Mouse (Mus musculus) heart, adult 2 months (tissue): Measurements from ENCODE around the gene Itsn2. TPM values are rescaled to one million over a fixed set of nuclear protein-coding genes. Genes with fewer than 3 reads are reported as not detected.

Experiments
- DNase-seq, 2 experiments: peaks; one replicate each; pipeline ENCODE4 v3.0.0; 2021
- H3K27ac ChIP-seq: fragments of 200-600 bp; 2 replicates; pipeline ENCODE4 v1.8.1; 2022
- H3K27me3 ChIP-seq: fragments of 200-500 bp; 2 replicates; pipeline ENCODE4 v1.6.1; 2012; ENCODE audit warnings: mild to moderate bottlenecking, low read length, inconsistent platforms, mixed read lengths; ENCODE audit not compliant: control insufficient read depth, insufficient read depth
- H3K36me3 ChIP-seq: fragments of 200-500 bp; 2 replicates; pipeline ENCODE4 v1.6.1; 2012; ENCODE audit warnings: low read length, inconsistent platforms; ENCODE audit not compliant: control insufficient read depth, insufficient read depth
- H3K4me1 ChIP-seq: fragments of 200-500 bp; 2 replicates; pipeline ENCODE4 v1.6.1; 2011; ENCODE audit warnings: low read length; ENCODE audit not compliant: control insufficient read depth, insufficient read depth
- H3K4me3 ChIP-seq: fragments of 200-600 bp; 2 replicates; pipeline ENCODE4 v1.8.1; 2022
- H3K79me2 ChIP-seq: fragments of 200-500 bp; replicated peaks from 2 replicates; pipeline ENCODE4 v1.6.1; 2012; ENCODE audit warnings: mild to moderate bottlenecking, inconsistent platforms, low read length, moderate library complexity, mixed read lengths; ENCODE audit not compliant: control insufficient read depth, insufficient read depth
- H3K9ac ChIP-seq: fragments of 200-500 bp; 2 replicates; pipeline ENCODE4 v1.6.1; 2012; ENCODE audit warnings: low read depth, mild to moderate bottlenecking, control low read depth, inconsistent platforms, low read length, mixed read lengths
- CTCF ChIP-seq: fragments of 200-600 bp; IDR thresholded peaks from 2 replicates; pipeline ENCODE4 v1.8.1; 2022; ENCODE audit warnings: antibody characterized with exemption, mild to moderate bottlenecking, moderate library complexity
- EP300 ChIP-seq: fragments of 200-500 bp; IDR thresholded peaks from 2 replicates; pipeline ENCODE4 v1.6.1; 2011; ENCODE audit warnings: low read depth, low read length, control low read depth; ENCODE audit not compliant: insufficient read depth
- POLR2A ChIP-seq: fragments of 200-500 bp; IDR thresholded peaks from 2 replicates; pipeline ENCODE4 v1.6.1; 2011; ENCODE audit warnings: mild to moderate bottlenecking, low read depth, low read length, control low read depth; ENCODE audit not compliant: insufficient read depth
- WGBS: fragments of 180-500 bp; shearing (Covaris S2); methylation state at CpG from one replicate; pipeline ENCODE4 v1.1.7; 2018; 5-methylcytosine and 5-hydroxymethylcytosine counted together
- intact Hi-C: fragments of 180-260 bp; cut with DNase I; formaldehyde crosslinking; loops from one replicate; pipeline ENCODE4 v1.15.1; 2025
- polyA plus RNA-seq: library from polyadenylated mRNA; depleted of rRNA; stranded (reverse); fragments of >200 nt; gene quantifications from 2 replicates; pipeline ENCODE4 v1.2.3, GENCODE M21; 2012
- total RNA-seq, 2 experiments: library from RNA; stranded (reverse); gene quantifications; 2 replicates each; pipeline ENCODE4 v1.2.3; 2021

Gene Itsn2
- total and polyA plus RNA-seq, 3 experiments = 20.5 to 41.9 (median 40.8) TPM

- Histone ChIP-seq H3K9ac (no peak overlapping the region), H3K4me1 (peaks cover 12% of the 10 kb centered on the region), H3K4me3 (peak overlapping the region; percentile 96; the same call in 1 of the 2 replicates), H3K27me3 (no peaks in the 10 kb centered on the region), H3K27ac (peak overlapping the region; percentile 7), H3K36me3 (peaks cover 13% of the 10 kb centered on the region), H3K79me2 (peaks cover 3% of the 10 kb centered on the region; the same call in 1 of the 2 replicates)
- TF ChIP-seq CTCF = peak; percentile 31
- TF ChIP-seq POLR2A = no peak
- TF ChIP-seq EP300 = no peak
- 40% methylated on average over 6 of the region's 6 CpGs for WGBS
- intact Hi-C loops = loop anchor here (5.0 kb wide), 1 partner anchor 115 kb away; the partner anchor contains the start of gene Ncoa1
- no peak for DNase-seq
Observed at GRCm38 (mm10) chr12:4592025-4592424, 413 bp upstream of the Itsn2 start.

- Histone ChIP-seq H3K27me3 (no peaks in the 10 kb centered on the region), H3K4me1 (peaks cover 12% of the 10 kb centered on the region), H3K36me3 (peaks cover 13% of the 10 kb centered on the region), H3K4me3 (peak overlapping the region; percentile 96), H3K9ac (peak overlapping the region; percentile 93), H3K27ac (peak overlapping the region; percentile 95), H3K79me2 (peaks cover 3% of the 10 kb centered on the region; the same call in 1 of the 2 replicates)
- TF ChIP-seq EP300 = no peak
- TF ChIP-seq CTCF = no peak
- TF ChIP-seq POLR2A = no peak
- peak in 1 of 2 experiments; percentile 81 for DNase-seq
- under 1% methylated on average over 78 of the region's 80 CpGs for WGBS
- intact Hi-C loops = loop anchor here (5.0 kb wide), 1 partner anchor 116 kb away; the partner anchor contains the start of gene Ncoa1
Observed at GRCm38 (mm10) chr12:4593166-4593929, 910 bp downstream of the Itsn2 start.

GRCm38 (mm10) chr12:4593930-4594391 lies 1.5 kb downstream of the Itsn2 start:
- Histone ChIP-seq H3K4me3 (peak overlapping the region; percentile 96), H3K27ac (peak overlapping the region; percentile 95; the same call in 1 of the 2 replicates), H3K4me1 (peaks cover 15% of the 10 kb centered on the region), H3K27me3 (no peaks in the 10 kb centered on the region), H3K9ac (peak overlapping the region; percentile 93), H3K36me3 (peaks cover 13% of the 10 kb centered on the region), H3K79me2 (peaks cover 3% of the 10 kb centered on the region; the same call in 1 of the 2 replicates)
- no peak for DNase-seq
- intact Hi-C loops = loop anchor here (5.0 kb wide), 1 partner anchor 117 kb away; the partner anchor contains the start of gene Ncoa1
- TF ChIP-seq CTCF (no peak), POLR2A (no peak), EP300 (no peak)
- 31% methylated on average over 9 of the region's 9 CpGs for WGBS

- Histone ChIP-seq H3K36me3 (peaks cover 17% of the 10 kb centered on the region), H3K27me3 (no peaks in the 10 kb centered on the region), H3K9ac (no peak overlapping the region), H3K4me1 (peaks cover 20% of the 10 kb centered on the region), H3K79me2 (peaks cover 5% of the 10 kb centered on the region; the same call in 1 of the 2 replicates), H3K4me3 (0 out of 2 replicates have a peak overlapping the region, but pooled peaks have one; percentile 17), H3K27ac (no peak overlapping the region)
- intact Hi-C loops = loop anchor here (5.0 kb wide), 1 partner anchor 222 kb away; the partner anchor contains the start of gene Sf3b6
- TF ChIP-seq POLR2A (no peak), EP300 (no peak), CTCF (no peak)
- WGBS = 35% methylated on average over 6 of the region's 6 CpGs
- DNase-seq = no peak
Observed at GRCm38 (mm10) chr12:4595055-4595454, 2.6 kb downstream of the Itsn2 start.

- H3K27ac ChIP-seq = no peak overlapping the region
- H3K4me3 ChIP-seq = no peak overlapping the region
- no peak for TF ChIP-seq EP300
- TF ChIP-seq POLR2A = no peak
- no peak for TF ChIP-seq CTCF
- H3K9ac ChIP-seq = no peak overlapping the region
- peaks cover 20% of the 10 kb centered on the region for H3K4me1 ChIP-seq
- DNase-seq = no peak
- peaks cover 5% of the 10 kb centered on the region; the same call in 1 of the 2 replicates for H3K79me2 ChIP-seq
- WGBS = 55% methylated on average over 8 of the region's 8 CpGs
- peaks cover 23% of the 10 kb centered on the region for H3K36me3 ChIP-seq
- intact Hi-C loops = loop anchor here (5.0 kb wide), 1 partner anchor 218 kb away; the partner anchor contains the start of gene Sf3b6
- no peaks in the 10 kb centered on the region for H3K27me3 ChIP-seq
Observed at GRCm38 (mm10) chr12:4598666-4599428, 6.4 kb downstream of the Itsn2 start.
